Mouse (Mus musculus): Measurements from ENCODE around the gene Zfp420. TPM values are rescaled to one million over a fixed set of nuclear protein-coding genes. Genes with fewer than 3 reads are reported as not detected.

Zfp420 gene
- 8.4 and 9.0 TPM in 2 replicates for polyA plus RNA-seq (2016; fragmentation: Nextera tagmentation; extraction: Ambion mirVana)

DNA sequence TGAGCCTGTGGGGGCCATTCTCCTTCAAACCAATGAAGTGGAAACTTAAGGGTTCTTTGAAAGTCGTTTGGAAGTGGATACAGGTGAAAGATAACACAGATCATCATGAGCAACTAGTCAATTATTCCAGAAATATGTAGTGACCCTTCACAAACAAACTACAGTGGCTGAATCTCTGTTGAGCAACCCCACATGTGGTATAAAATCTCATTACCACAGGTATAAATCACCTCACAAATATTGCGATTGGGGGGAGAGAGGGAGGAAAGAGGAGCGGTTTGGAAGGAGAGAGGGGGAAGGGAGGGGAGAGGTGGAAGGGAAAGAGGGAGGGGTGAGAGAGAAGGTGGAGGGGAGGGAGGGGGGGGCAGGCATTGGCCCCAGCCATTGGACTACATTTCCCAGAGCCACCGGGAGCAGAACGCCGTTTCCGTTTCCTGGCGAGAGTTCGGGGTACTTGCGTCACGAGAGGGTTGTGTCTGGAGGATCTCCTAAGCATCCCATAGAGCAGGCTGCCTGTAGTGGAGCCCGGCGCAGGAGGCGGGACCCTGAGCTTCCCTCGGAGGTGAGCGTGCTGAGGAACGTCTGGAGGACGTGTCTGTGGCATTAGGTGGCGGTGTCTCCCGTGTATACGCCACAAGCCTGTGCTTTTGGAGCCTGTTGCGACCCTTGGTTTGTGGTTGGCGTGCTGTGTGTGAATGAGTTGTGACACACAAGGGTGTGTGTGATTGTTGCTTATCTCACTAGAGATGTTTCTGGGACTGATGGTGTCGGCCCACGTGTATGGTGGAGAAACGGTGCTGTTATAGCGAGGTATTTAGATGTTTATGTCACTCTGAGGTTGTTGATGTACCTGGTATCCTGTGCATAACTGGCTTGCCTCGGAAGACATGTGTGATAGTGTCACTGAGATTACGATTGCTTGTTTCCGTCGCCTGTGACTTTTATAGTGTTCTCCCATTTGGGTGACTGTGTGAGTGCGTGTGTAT lies at the start of gene Zfp420:
Zfp420 (plus strand) TSS at position 448 of the 986 bp plus-strand sequence.
- peak within 1 kb of the TSS; percentile 76 for H3K27ac ChIP-seq
- no peaks in the 10 kb centered on the region for H3K27me3 ChIP-seq (ENCODE audit: poor library complexity, severe bottlenecking)
- peaks cover 10% of the 10 kb centered on the region for H3K36me3 ChIP-seq (replicated peaks)
- H3K4me1 ChIP-seq = peaks cover 13% of the 10 kb centered on the region
- peak; percentile 85 for DNase-seq (ENCODE audit: extremely low spot score, low spot score)
- H3K4me3 ChIP-seq = peak within 1 kb of the TSS; percentile 73
- 8% methylated on average over 32 of the region's 32 CpGs for WGBS
- peaks cover 4% of the 10 kb centered on the region; the same call in 1 of the 2 replicates for H3K9me3 ChIP-seq

DNA sequence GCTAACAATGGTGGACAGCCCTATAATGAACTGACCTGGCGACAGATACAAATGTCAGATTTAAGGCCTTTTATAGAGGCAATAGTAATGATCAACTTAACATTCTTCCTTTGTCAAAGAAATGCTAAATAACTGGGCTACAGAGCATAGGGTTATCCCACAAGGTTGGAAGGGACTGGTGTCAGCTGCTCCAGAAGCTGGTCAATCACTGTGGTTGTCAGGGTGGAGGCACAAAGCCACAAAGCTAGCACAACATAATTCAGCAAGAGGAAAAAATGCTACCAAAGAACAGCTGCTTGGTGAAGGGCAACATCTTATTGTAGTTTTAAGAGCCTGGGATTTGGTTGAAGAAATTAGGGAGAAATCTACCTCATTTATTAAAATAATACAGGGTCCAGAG lies 47.5 kb upstream of the Zfp420 start:
- Histone ChIP-seq H3K4me3 (no peak overlapping the region), H3K9me3 (peaks cover 11% of the 10 kb centered on the region; the same call in 1 of the 2 replicates), H3K27me3 (ENCODE audit: poor library complexity, severe bottlenecking) (no peaks in the 10 kb centered on the region), H3K27ac (no peak overlapping the region), H3K4me1 (peaks cover 23% of the 10 kb centered on the region), H3K36me3 (replicated peaks) (peaks cover 6% of the 10 kb centered on the region)
- no peak for DNase-seq (ENCODE audit: extremely low spot score, low spot score)
- WGBS = 89% methylated on average over 1 of the region's 1 CpGs

DNA sequence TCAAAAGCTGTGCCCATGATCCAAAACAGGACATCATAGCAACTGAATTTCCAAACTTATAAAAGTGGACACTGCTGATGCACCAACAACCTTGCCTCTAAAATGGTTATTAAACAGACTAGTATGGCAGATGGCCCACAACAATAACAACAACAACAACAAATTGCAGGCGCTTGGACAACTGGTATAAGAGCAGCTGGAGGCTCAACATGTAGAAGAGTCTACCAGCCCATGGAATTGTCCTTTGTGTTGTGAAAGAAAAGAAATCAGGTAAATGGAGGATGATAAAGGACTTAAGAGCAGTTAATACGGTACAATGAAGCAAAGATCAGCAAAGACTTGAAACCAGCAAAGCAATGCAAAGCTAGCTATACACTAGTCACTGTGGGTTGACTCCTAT lies 45.4 kb upstream of the Zfp420 start:
- Histone ChIP-seq H3K9me3 (peaks cover 7% of the 10 kb centered on the region; the same call in 1 of the 2 replicates), H3K27me3 (ENCODE audit: poor library complexity, severe bottlenecking) (no peaks in the 10 kb centered on the region), H3K27ac (no peak overlapping the region), H3K4me1 (peaks cover 28% of the 10 kb centered on the region), H3K4me3 (peak overlapping the region; percentile 76; the same call in 1 of the 2 replicates), H3K36me3 (replicated peaks) (peaks cover 6% of the 10 kb centered on the region)
- WGBS = 85% methylated on average over 2 of the region's 2 CpGs
- no peak for DNase-seq (ENCODE audit: extremely low spot score, low spot score)

DNA sequence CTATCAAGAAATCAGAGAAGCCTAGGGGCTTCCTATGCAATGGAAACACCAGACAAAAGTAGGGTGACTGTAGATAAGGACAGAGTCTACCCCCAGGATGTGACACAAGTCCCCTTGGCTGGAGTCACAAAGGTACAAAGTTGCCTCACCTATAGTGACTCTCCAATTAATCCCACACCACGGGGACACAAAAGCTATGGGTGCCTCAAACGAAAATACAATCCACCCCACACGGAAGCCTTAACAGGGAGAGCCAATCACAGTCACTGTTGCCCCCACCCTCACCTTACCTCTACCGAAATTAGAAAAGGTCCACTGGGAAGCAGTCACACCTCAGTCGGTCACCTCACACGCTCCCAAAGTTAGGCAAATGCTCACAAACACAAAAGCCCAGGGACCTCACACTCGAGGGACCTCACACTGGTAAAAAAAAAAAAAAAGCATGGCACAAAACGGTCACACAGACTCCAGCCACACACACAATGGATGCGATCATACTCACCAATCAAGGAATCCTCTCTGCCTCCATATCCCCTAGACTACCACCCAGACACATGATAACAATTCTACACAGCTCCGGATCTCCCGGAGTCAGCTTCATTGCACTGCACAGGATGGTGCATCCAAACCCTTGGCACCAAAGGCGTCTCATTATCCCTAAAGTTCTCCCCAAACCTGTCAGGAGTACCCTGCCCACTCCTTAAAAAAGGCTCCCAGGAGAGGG lies 44.6 kb upstream of the Zfp420 start:
- peak overlapping the region; percentile 76 for H3K4me3 ChIP-seq
- no peak for DNase-seq (ENCODE audit: extremely low spot score, low spot score)
- peaks cover 30% of the 10 kb centered on the region for H3K4me1 ChIP-seq
- H3K27ac ChIP-seq = peak overlapping the region; percentile 84
- H3K27me3 ChIP-seq (ENCODE audit: poor library complexity, severe bottlenecking) = no peaks in the 10 kb centered on the region
- H3K36me3 ChIP-seq (replicated peaks) = peaks cover 6% of the 10 kb centered on the region
- peaks cover 6% of the 10 kb centered on the region; the same call in 1 of the 2 replicates for H3K9me3 ChIP-seq
- 3% methylated on average over 12 of the region's 12 CpGs for WGBS

DNA sequence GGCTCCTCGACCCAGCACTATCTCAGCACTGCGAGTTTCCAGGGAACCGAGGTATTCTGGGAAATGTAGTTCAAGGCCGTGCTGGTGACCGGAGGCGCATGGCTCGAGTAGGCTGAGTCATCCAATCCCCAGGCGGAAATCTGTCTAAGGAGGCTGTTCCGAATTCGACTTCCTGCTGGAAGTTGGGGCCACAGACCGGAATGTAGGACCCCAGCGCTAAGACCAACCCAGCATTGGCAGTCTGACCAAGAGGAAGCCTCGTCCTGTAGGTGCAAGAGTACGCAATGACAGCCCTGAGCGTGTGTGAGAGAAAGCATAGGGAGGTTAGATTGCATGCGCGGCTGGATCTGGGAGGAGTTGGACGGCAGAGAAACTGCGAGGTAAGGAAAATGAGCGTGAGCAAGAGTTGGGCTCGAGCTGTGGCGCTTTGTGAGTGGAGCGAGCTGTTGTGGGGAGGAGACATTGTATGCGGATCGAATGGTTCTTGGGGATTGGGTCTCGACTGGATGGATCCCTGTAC lies 43.8 kb upstream of the Zfp420 start, which contains the start of gene Zfp790:
Zfp790 (plus strand) TSS at position 205 of the 520 bp plus-strand sequence.
- under 1% methylated on average over 26 of the region's 26 CpGs for WGBS
- Histone ChIP-seq H3K4me3 (peak within 1 kb of the TSS; percentile 76), H3K27ac (peak within 1 kb of the TSS; percentile 84), H3K4me1 (peaks cover 30% of the 10 kb centered on the region), H3K27me3 (ENCODE audit: poor library complexity, severe bottlenecking) (no peaks in the 10 kb centered on the region), H3K9me3 (peaks cover 4% of the 10 kb centered on the region; the same call in 1 of the 2 replicates), H3K36me3 (replicated peaks) (peaks cover 12% of the 10 kb centered on the region)
- DNase-seq (ENCODE audit: extremely low spot score, low spot score) = peak; percentile 90

DNA sequence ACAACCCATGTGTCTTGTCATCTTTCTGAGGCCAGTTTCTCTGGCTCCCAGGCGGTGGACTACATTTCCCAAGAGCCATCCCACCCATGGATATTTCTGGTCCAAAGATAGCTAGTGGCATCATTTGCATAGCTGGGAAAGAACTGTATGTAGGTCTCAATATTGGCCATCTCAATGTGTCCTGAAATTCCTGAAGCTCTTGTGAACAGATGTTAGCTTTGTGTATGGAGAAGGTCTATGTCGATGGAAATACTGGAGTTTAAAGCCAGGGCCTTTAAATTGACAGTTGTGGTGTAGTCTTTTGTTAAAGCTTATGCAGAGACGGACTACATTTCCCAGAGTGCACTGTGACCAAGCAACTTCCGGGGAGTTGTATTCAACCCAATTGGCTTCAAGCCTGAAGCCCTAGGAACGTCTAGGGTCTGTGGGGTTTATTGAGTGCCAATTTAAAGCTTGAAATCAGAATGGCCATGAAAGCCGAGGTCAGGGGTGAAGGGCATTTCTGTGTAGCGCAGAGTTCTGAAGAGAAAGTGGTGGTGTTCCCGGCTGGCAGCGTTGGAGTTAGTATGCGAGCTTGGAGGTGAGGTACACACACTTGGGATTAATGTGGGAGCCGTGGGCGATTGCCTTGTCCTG lies 41.0 kb upstream of the Zfp420 start:
- Histone ChIP-seq H3K9me3 (no peaks in the 10 kb centered on the region), H3K27me3 (ENCODE audit: poor library complexity, severe bottlenecking) (no peaks in the 10 kb centered on the region), H3K27ac (peak overlapping the region; percentile 72), H3K4me3 (peak overlapping the region; percentile 62), H3K4me1 (peaks cover 30% of the 10 kb centered on the region), H3K36me3 (replicated peaks) (peaks cover 32% of the 10 kb centered on the region)
- WGBS = 4% methylated on average over 12 of the region's 12 CpGs
- peak; percentile 70 for DNase-seq (ENCODE audit: extremely low spot score, low spot score)

DNA sequence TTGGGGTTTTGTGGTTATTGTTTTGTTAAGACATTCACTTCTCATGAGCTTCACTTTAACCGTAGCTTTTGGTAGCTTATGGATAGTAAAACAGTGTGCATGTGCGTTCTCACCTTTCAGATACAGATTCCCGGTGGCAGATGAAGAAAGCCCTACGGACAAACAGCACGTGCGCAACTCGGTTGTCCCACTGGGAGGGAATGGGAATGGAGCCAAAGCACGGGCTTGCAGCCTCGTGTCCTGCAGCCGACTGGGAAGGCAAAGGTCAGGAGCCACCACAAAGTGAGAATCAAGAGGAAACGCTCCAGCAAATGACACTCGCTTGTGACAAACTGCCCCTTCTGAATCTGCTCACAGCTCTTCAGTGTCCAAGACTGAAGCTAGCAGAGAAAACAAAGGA lies 31.8 kb upstream of the Zfp420 start:
- H3K36me3 ChIP-seq (replicated peaks) = peaks cover 90% of the 10 kb centered on the region

DNA sequence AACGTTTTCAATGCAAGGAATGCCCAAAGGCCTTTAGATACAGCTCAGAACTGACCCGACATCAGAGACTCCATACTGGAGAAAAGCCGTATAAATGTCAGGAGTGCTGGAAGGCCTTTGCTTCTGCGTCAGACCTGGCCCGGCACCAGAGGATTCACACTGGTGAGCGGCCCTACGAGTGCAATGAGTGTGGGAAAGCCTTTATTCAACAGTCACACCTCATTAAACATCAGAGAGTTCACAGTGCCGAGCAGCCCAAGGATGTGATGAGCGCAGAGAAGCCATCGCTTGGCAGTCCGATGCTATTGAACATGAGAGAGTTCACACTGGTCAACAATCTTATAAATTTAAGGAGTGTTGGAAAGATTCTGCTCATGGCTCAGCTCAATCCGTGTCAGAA lies 30.0 kb upstream of the Zfp420 start:
- DNase-seq (ENCODE audit: extremely low spot score, low spot score) = no peak
- Histone ChIP-seq H3K4me3 (no peak overlapping the region), H3K27ac (no peak overlapping the region), H3K27me3 (ENCODE audit: poor library complexity, severe bottlenecking) (no peaks in the 10 kb centered on the region), H3K9me3 (no peaks in the 10 kb centered on the region; the same call in 1 of the 2 replicates), H3K4me1 (no peaks in the 10 kb centered on the region), H3K36me3 (replicated peaks) (peaks cover 82% of the 10 kb centered on the region)
- WGBS = 92% methylated on average over 12 of the region's 12 CpGs

More for the DNA sequence above, 31.8 kb upstream of the Zfp420 start:
- Histone ChIP-seq H3K4me1 (no peaks in the 10 kb centered on the region), H3K4me3 (no peak overlapping the region), H3K9me3 (no peaks in the 10 kb centered on the region; the same call in 1 of the 2 replicates), H3K27ac (no peak overlapping the region), H3K27me3 (ENCODE audit: poor library complexity, severe bottlenecking) (no peaks in the 10 kb centered on the region)
- DNase-seq (ENCODE audit: extremely low spot score, low spot score) = no peak
- WGBS = 94% methylated on average over 12 of the region's 12 CpGs

DNA sequence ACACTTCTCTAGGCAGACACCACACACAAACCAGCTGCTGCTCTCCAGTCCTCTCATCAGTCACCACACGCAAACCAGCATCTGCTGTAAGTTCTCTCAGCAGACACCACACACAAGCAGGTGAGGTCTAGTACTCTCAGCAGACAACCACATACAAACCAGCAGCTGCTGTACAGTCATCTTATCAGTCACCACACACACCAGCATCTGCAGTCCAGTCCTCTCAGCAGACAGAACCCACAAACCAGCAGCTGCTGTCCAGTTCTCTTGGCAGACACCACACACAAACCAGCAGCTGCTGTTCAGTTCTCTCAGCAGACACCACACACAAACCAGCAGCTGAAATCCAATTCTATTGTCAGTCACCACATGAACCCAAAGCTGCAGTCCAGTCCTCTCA lies 23.0 kb upstream of the Zfp420 start:
- Histone ChIP-seq H3K27me3 (ENCODE audit: poor library complexity, severe bottlenecking) (no peaks in the 10 kb centered on the region), H3K9me3 (no peaks in the 10 kb centered on the region), H3K4me3 (no peak overlapping the region), H3K4me1 (no peaks in the 10 kb centered on the region), H3K27ac (no peak overlapping the region), H3K36me3 (replicated peaks) (peaks cover 20% of the 10 kb centered on the region)
- 91% methylated on average over 1 of the region's 1 CpGs for WGBS
- DNase-seq (ENCODE audit: extremely low spot score, low spot score) = no peak

DNA sequence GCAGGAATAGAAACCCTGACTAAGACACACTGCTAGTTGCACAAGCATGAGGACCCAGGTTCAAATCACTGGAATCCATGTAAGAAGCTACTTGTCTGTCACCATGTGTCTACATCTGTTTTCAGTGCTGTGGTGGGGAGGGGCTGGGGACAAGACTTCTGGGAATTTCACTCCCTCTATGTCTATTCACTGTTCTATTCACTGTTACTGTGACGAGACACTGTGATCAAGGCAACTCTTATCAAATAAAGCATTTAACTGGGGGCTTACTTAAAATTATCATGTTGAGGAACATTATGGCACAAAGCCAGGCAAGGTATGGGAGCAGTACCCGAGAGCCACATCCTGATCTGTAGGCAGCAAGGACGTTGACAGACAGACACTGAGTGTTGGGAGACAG lies 20.5 kb upstream of the Zfp420 start:
- DNase-seq (ENCODE audit: extremely low spot score, low spot score) = no peak
- WGBS = 86% methylated on average over 3 of the region's 3 CpGs
- no peak overlapping the region for H3K27ac ChIP-seq
- H3K36me3 ChIP-seq (replicated peaks) = peaks cover 23% of the 10 kb centered on the region
- H3K4me1 ChIP-seq = no peaks in the 10 kb centered on the region
- no peak overlapping the region for H3K4me3 ChIP-seq
- no peaks in the 10 kb centered on the region for H3K27me3 ChIP-seq (ENCODE audit: poor library complexity, severe bottlenecking)
- no peaks in the 10 kb centered on the region for H3K9me3 ChIP-seq

DNA sequence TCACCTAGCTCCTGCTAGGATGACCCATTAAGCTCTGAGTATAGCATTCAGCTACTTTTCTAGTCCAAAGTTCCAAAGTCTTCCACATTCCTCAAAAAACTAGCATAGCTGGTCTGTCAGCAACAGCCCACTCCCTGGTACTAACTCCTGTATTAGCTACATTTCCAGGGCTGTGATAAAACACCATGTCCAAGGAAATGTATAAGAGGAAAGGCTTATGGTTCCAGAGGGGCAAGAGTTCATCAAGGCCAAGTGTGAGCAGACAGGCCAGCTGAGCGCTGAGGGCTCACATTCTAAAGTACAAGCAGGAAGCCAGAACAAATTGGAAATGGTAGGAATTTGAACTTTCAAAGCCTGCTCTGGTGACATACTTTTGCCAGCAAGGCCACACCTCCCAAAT lies 17.7 kb upstream of the Zfp420 start:
- H3K9me3 ChIP-seq = no peaks in the 10 kb centered on the region
- H3K4me3 ChIP-seq = no peak overlapping the region
- H3K36me3 ChIP-seq (replicated peaks) = peaks cover 50% of the 10 kb centered on the region
- H3K27ac ChIP-seq = no peak overlapping the region
- H3K4me1 ChIP-seq = no peaks in the 10 kb centered on the region
- no peak for DNase-seq (ENCODE audit: extremely low spot score, low spot score)
- H3K27me3 ChIP-seq (ENCODE audit: poor library complexity, severe bottlenecking) = no peaks in the 10 kb centered on the region
- 68% methylated on average over 1 of the region's 1 CpGs for WGBS

DNA sequence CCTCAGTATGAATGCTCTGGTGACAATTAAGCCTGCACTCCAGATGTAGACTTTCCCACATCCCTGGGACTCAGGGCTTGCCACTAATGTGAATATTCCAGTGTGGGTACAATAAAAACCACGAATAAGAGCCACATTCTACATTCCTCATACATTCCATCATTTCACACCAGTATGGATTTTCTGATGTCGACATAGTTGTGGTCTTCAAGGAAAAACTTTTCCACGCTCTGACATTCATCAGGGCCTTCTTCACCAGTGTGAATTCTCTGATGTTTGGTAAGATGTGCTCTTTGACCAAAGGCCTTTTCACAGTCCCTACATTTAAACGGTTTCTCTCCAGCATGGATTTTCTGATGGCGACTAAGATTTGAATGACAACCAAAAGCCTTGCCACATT lies 15.2 kb upstream of the Zfp420 start:
- DNase-seq (ENCODE audit: extremely low spot score, low spot score) = no peak
- Histone ChIP-seq H3K4me3 (no peak overlapping the region), H3K4me1 (no peaks in the 10 kb centered on the region), H3K27me3 (ENCODE audit: poor library complexity, severe bottlenecking) (no peaks in the 10 kb centered on the region), H3K27ac (no peak overlapping the region), H3K9me3 (no peaks in the 10 kb centered on the region), H3K36me3 (replicated peaks) (peaks cover 75% of the 10 kb centered on the region)
- WGBS = 95% methylated on average over 5 of the region's 5 CpGs
